In the genomic region with DNA sequence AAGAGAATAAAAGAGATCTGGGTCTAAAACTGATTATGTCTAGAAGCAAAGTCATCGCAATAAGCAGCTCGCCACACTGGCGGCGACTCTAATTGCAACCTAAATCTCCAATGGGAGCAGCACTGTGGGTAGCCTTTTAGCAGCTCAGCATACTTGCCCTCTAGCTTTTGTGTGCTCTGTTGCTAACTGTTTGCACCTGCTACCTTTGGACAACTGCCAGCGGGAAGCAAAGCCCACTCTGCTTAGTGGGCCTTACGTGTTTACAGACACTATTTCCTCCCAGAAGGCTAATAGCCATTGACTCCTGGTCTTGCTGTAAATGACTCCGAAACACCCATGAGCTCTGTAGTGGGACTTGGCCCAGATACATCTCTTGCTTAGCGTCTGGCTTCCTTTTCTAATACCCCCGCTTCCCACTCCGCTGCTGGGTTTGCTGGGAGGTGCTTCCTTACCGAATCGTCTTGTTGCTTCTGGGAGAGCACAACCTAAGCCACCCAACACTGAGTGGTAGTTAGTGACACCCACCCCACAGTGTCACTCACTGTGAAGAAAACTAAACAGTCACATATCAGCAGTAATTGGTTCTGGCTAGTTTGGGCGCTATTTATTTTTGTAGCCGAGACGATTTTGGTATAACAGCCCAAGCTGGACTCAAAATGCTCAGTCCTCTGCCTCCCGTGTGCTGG, we compare ENCODE assay signal across 10 mouse cellular contexts. TPM values are rescaled to one million over a fixed set of nuclear protein-coding genes. Genes with fewer than 3 reads are reported as not detected.
DNase-seq lines count a peak whose midpoint lies in the region; ATAC-seq lines count a peak whose summit lies in the region.
"Had no signal": no experiment of that assay in that cellular context is flagged by ENCODE, and none has a peak within 500 bp of the region (broad histone marks: within the 10 kb centered on the region; RNA-seq: fewer than 3 reads in every experiment).

No protein-coding gene starts in this region.

- peak; percentile 37 to 46 for DNase-seq in layer of hippocampus, postnatal 10 days (ENCODE audit: low spot score in 2 of 2)
- DNase-seq in layer of hippocampus, adult 9-11 months = no peak
- DNase-seq in hindbrain, embryonic 14.5 days (ENCODE audit: low spot score) = peak; percentile 75
- DNase-seq in urinary bladder, adult 2 months (ENCODE audit: low spot score) = no peak
- DNase-seq in thymus, postnatal 25 days = no peak
- DNase-seq: liver, embryonic 13.5 days had no signal

- 65% methylated on average over 16 of the region's 16 CpGs for WGBS in embryonic facial prominence, embryonic 12.5 days
- WGBS in hindbrain, embryonic 14.5 days = 48% methylated on average over 16 of the region's 16 CpGs
- WGBS in midbrain, embryonic 15.5 days = 46% methylated on average over 16 of the region's 16 CpGs
- WGBS in kidney, embryonic 15.5 days = 82% methylated on average over 16 of the region's 16 CpGs

- no peaks in the 10 kb centered on the region for H3K9me3 ChIP-seq in embryonic facial prominence, embryonic 12.5 days
- H3K9me3 ChIP-seq in hindbrain, embryonic 14.5 days (ENCODE audit: control insufficient read depth, low read length) = no peaks in the 10 kb centered on the region
- H3K9me3 ChIP-seq in midbrain, embryonic 15.5 days = no peaks in the 10 kb centered on the region
- no peaks in the 10 kb centered on the region for H3K9me3 ChIP-seq in kidney, embryonic 15.5 days (replicated peaks)
- H3K9me3 ChIP-seq: G1E; liver, embryonic 13.5 days had no signal

- H3K4me1 ChIP-seq in embryonic facial prominence, embryonic 12.5 days = 0 out of 2 replicates have a peak, but pooled peaks cover 6% of the 10 kb centered on the region
- H3K4me1 ChIP-seq in hindbrain, embryonic 14.5 days (replicated peaks; ENCODE audit: control insufficient read depth, insufficient read depth, low read length) = no peaks in the 10 kb centered on the region
- peaks cover 6% of the 10 kb centered on the region; the same call in 1 of the 2 replicates for H3K4me1 ChIP-seq in midbrain, embryonic 15.5 days
- no peaks in the 10 kb centered on the region for H3K4me1 ChIP-seq in kidney, embryonic 15.5 days
- H3K4me1 ChIP-seq: liver, embryonic 13.5 days had no signal

- no peaks in the 10 kb centered on the region for H3K27me3 ChIP-seq in embryonic facial prominence, embryonic 12.5 days
- H3K27me3 ChIP-seq in hindbrain, embryonic 14.5 days (ENCODE audit: control insufficient read depth, insufficient read depth, low read length) = no peaks in the 10 kb centered on the region
- no peaks in the 10 kb centered on the region for H3K27me3 ChIP-seq in midbrain, embryonic 15.5 days (replicated peaks)
- H3K27me3 ChIP-seq in kidney, embryonic 15.5 days = no peaks in the 10 kb centered on the region
- H3K27me3 ChIP-seq: liver, embryonic 13.5 days had no signal

- no peak overlapping the region for H3K4me2 ChIP-seq in embryonic facial prominence, embryonic 12.5 days (replicated peaks)
- H3K4me2 ChIP-seq in hindbrain, embryonic 14.5 days (replicated peaks) = no peak overlapping the region
- H3K4me2 ChIP-seq in midbrain, embryonic 15.5 days = no peak overlapping the region
- no peak overlapping the region for H3K4me2 ChIP-seq in kidney, embryonic 15.5 days
- H3K4me2 ChIP-seq: liver, embryonic 13.5 days had no signal

- H3K36me3 ChIP-seq in embryonic facial prominence, embryonic 12.5 days = 0 out of 2 replicates have a peak, but pooled peaks cover 7% of the 10 kb centered on the region
- no peaks in the 10 kb centered on the region for H3K36me3 ChIP-seq in hindbrain, embryonic 14.5 days (replicated peaks; ENCODE audit: control insufficient read depth, insufficient read depth)
- H3K36me3 ChIP-seq in midbrain, embryonic 15.5 days (replicated peaks) = no peaks in the 10 kb centered on the region
- H3K36me3 ChIP-seq in kidney, embryonic 15.5 days = no peaks in the 10 kb centered on the region
- H3K36me3 ChIP-seq: G1E; liver, embryonic 13.5 days had no signal

- no peak overlapping the region for H3K27ac ChIP-seq in embryonic facial prominence, embryonic 12.5 days
- H3K27ac ChIP-seq in hindbrain, embryonic 14.5 days = peak overlapping the region; percentile 9; the same call in 1 of the 2 replicates
- H3K27ac ChIP-seq in midbrain, embryonic 15.5 days = peak overlapping the region; percentile 17; the same call in 1 of the 2 replicates
- H3K27ac ChIP-seq in kidney, embryonic 15.5 days = no peak overlapping the region
- H3K27ac ChIP-seq: liver, embryonic 13.5 days had no signal

- H3K9ac ChIP-seq in embryonic facial prominence, embryonic 12.5 days = no peak overlapping the region
- no peak overlapping the region for H3K9ac ChIP-seq in hindbrain, embryonic 14.5 days
- H3K9ac ChIP-seq in midbrain, embryonic 15.5 days = no peak overlapping the region
- no peak overlapping the region for H3K9ac ChIP-seq in kidney, embryonic 15.5 days
- H3K9ac ChIP-seq: liver, embryonic 13.5 days had no signal

- no peak overlapping the region for H3K4me3 ChIP-seq in embryonic facial prominence, embryonic 12.5 days
- H3K4me3 ChIP-seq in hindbrain, embryonic 14.5 days (replicated peaks; ENCODE audit: low read length) = no peak overlapping the region
- no peak overlapping the region for H3K4me3 ChIP-seq in midbrain, embryonic 15.5 days
- no peak overlapping the region for H3K4me3 ChIP-seq in kidney, embryonic 15.5 days (replicated peaks)
- H3K4me3 ChIP-seq: liver, embryonic 13.5 days had no signal

- ATAC-seq in embryonic facial prominence, embryonic 12.5 days (ENCODE audit: insufficient number of reproducible peaks, insufficient read depth, low FRiP score, low TSS enrichment) = 0 out of 2 replicates have a peak, but pooled peaks have one; percentile 60
- ATAC-seq in hindbrain, embryonic 14.5 days (ENCODE audit: low FRiP score) = peak; percentile 95
- peak; percentile 92 for ATAC-seq in midbrain, embryonic 15.5 days (replicated peaks)
- ATAC-seq in kidney, embryonic 15.5 days (replicated peaks; ENCODE audit: low FRiP score) = no peak

RNA-seq across cellular contexts. Expression of a gene that starts 28.1 kb away (rescaled TPM):
- total RNA-seq in layer of hippocampus, postnatal 10 days (2021) = 100 to 1,000 TPM; 171 to 185 TPM
- polyA plus RNA-seq in embryonic facial prominence, embryonic 12.5 days (2016; fragmentation: Nextera tagmentation; extraction: Ambion mirVana) = 205 and 228 TPM in 2 replicates
- polyA plus RNA-seq in hindbrain, embryonic 14.5 days (2014; fragmentation: Nextera tagmentation; extraction: Ambion mirVana) = 328 and 356 TPM in 2 replicates
- 194 and 201 TPM in 2 replicates for polyA plus RNA-seq in midbrain, embryonic 15.5 days (2015; fragmentation: Nextera tagmentation; extraction: Ambion mirVana)
- polyA plus RNA-seq in kidney, embryonic 15.5 days (2015; fragmentation: Nextera tagmentation; extraction: Ambion mirVana) = 139 and 181 TPM in 2 replicates
- polyA plus RNA-seq in urinary bladder, adult 2 months (2012; rRNA removed) = 12.7 and 15.7 TPM in 2 replicates
- polyA plus RNA-seq: G1E had no signal

RNA-seq across cellular contexts. Expression of a gene that starts 56.9 kb away (rescaled TPM):
- total RNA-seq in layer of hippocampus, postnatal 10 days (2021) = 10 to 100 TPM; 37.5 to 39.9 TPM
- polyA plus RNA-seq in embryonic facial prominence, embryonic 12.5 days (2016; fragmentation: Nextera tagmentation; extraction: Ambion mirVana) = 44.8 and 45.4 TPM in 2 replicates
- polyA plus RNA-seq in hindbrain, embryonic 14.5 days (2014; fragmentation: Nextera tagmentation; extraction: Ambion mirVana) = 106 and 117 TPM in 2 replicates
- polyA plus RNA-seq in midbrain, embryonic 15.5 days (2015; fragmentation: Nextera tagmentation; extraction: Ambion mirVana) = 153 TPM in 2 replicates
- 45.3 and 47.5 TPM in 2 replicates for polyA plus RNA-seq in kidney, embryonic 15.5 days (2015; fragmentation: Nextera tagmentation; extraction: Ambion mirVana)
- polyA plus RNA-seq in urinary bladder, adult 2 months (2012; rRNA removed) = 17.5 and 19.5 TPM in 2 replicates

RNA-seq across cellular contexts. Expression of a gene that starts 57.0 kb away (rescaled TPM):
- 10 to 100 TPM; 21.8 to 22.5 TPM for total RNA-seq in layer of hippocampus, postnatal 10 days (2021)
- 45.2 and 48.5 TPM in 2 replicates for polyA plus RNA-seq in embryonic facial prominence, embryonic 12.5 days (2016; fragmentation: Nextera tagmentation; extraction: Ambion mirVana)
- polyA plus RNA-seq in hindbrain, embryonic 14.5 days (2014; fragmentation: Nextera tagmentation; extraction: Ambion mirVana) = 38.9 and 39.2 TPM in 2 replicates
- polyA plus RNA-seq in midbrain, embryonic 15.5 days (2015; fragmentation: Nextera tagmentation; extraction: Ambion mirVana) = 41.2 and 41.3 TPM in 2 replicates
- polyA plus RNA-seq in kidney, embryonic 15.5 days (2015; fragmentation: Nextera tagmentation; extraction: Ambion mirVana) = 56.0 and 60.1 TPM in 2 replicates
- 29.1 and 30.8 TPM in 2 replicates for polyA plus RNA-seq in urinary bladder, adult 2 months (2012; rRNA removed)

Comparison
In these comparisons a context has a peak if more than half of its experiments do, and no peak if none do; other contexts are left out.
1. DNase-seq: peak in layer of hippocampus, postnatal 10 days (2 of 2) and hindbrain, embryonic 14.5 days (single experiment); none in layer of hippocampus, adult 9-11 months (single experiment), urinary bladder, adult 2 months (single experiment) and thymus, postnatal 25 days (single experiment).
2. H3K27ac ChIP-seq: peak in hindbrain, embryonic 14.5 days (single experiment) and midbrain, embryonic 15.5 days (single experiment); none in embryonic facial prominence, embryonic 12.5 days (single experiment) and kidney, embryonic 15.5 days (single experiment).